Mouse (Mus musculus): ENCODE measurements around the gene Pecam1. TPM values are rescaled to one million over a fixed set of nuclear protein-coding genes. Genes with fewer than 3 reads are reported as not detected.

Gene Pecam1
- total and polyA plus RNA-seq, 3 experiments = 18.4 to 22.3 (median 19.2) TPM

- dilution Hi-C loops (cut with MboI; ENCODE audit: extremely low pct_ligation_motif_present, extremely low pct_unique_long_range_greater_than_20kb, low sequenced_read_pairs) = no loop called here
- H3K9me3 ChIP-seq (replicated peaks; ENCODE audit: low read length) = peaks cover 5% of the 10 kb centered on the region
- H3K4me2 ChIP-seq (ENCODE audit: insufficient read depth, low read depth, poor library complexity, severe bottlenecking) = no peak overlapping the region
- H3K36me3 ChIP-seq (replicated peaks in 1 of 2; ENCODE audit: control insufficient read depth in 1 of 2, insufficient read depth in 1 of 2, low read length in 1 of 2) = no peaks in the 10 kb centered on the region
- DNase-seq (ENCODE audit: extremely low read depth) = no peak
- no peaks in the 10 kb centered on the region for H3K79me2 ChIP-seq (replicated peaks; ENCODE audit: control insufficient read depth, extremely low read depth, insufficient read depth, poor library complexity, severe bottlenecking)
- no peak overlapping the region for H3K4me3 ChIP-seq (replicated peaks in 1 of 3; ENCODE audit: low read depth in 2 of 3, low read length in 2 of 3, poor library complexity in 1 of 3)
- H3K9ac ChIP-seq (ENCODE audit: insufficient read depth, low read depth) = no peak overlapping the region
- in situ Hi-C loops (cut with MboI; ENCODE audit: low pct_ligation_motif_present, low pct_unique_long_range_greater_than_20kb, low sequenced_read_pairs) = loop anchor here (10.0 to 25.0 kb wide), 2 partner anchors 113 to 321 kb away; partner anchors contain the start of genes Milr1 and Pecam1
- H3K4me1 ChIP-seq (ENCODE audit: control insufficient read depth in 1 of 2, insufficient read depth in 2 of 2) = no peaks in the 10 kb centered on the region
- no peak for TF ChIP-seq CHD1 (IDR thresholded peaks at IDR 0.05; ENCODE audit: low read depth, low read length)
- no peak overlapping the region for H3K27ac ChIP-seq (ENCODE audit: insufficient read depth, low read depth)
- H3K27me3 ChIP-seq (replicated peaks) = peaks cover 2% of the 10 kb centered on the region
Measured at GRCm38 (mm10) chr11:106641580-106641979, 108.8 kb downstream of the Pecam1 start.

DNA sequence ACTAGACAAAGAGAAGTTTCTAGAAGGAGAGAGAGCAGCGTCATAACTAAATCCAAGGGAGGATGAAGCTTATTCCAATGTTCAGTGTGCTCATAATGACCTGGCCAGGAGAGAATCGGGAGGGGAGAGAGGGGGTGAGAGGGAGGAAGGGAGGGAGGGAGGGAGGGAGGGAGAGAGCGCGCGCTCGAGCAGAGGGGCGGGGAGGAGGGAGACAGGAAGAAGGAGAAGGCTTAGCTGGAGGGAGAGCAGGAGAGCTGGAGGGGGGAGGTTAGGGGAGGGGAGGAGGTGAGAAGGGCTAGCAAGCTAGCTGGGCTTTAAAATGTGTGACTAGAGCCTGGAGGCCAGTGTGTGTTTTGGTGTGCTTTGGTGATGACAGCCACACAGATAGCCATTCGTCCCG is 110.4 kb downstream of the Pecam1 start:
- H3K9me3 ChIP-seq (replicated peaks; ENCODE audit: low read length) = peaks cover 5% of the 10 kb centered on the region
- no peak overlapping the region for H3K27ac ChIP-seq (ENCODE audit: insufficient read depth, low read depth)
- no peaks in the 10 kb centered on the region for H3K4me1 ChIP-seq (ENCODE audit: control insufficient read depth in 1 of 2, insufficient read depth in 2 of 2)
- H3K27me3 ChIP-seq (replicated peaks) = peaks cover 2% of the 10 kb centered on the region
- H3K4me3 ChIP-seq (replicated peaks in 1 of 3; ENCODE audit: low read depth in 2 of 3, low read length in 2 of 3, poor library complexity in 1 of 3) = no peak overlapping the region
- no peak overlapping the region for H3K9ac ChIP-seq (ENCODE audit: insufficient read depth, low read depth)
- TF ChIP-seq ZC3H11A (IDR thresholded peaks at IDR 0.05; ENCODE audit: low read depth, low read length) = no peak
- no peak for TF ChIP-seq MAX (IDR thresholded peaks at IDR 0.05; ENCODE audit: low read length)
- TF ChIP-seq CHD1 (IDR thresholded peaks at IDR 0.05; ENCODE audit: low read depth, low read length) = no peak
- TF ChIP-seq EP300 (IDR thresholded peaks at IDR 0.05; ENCODE audit: low read length) = no peak
- TF ChIP-seq JUN (IDR thresholded peaks at IDR 0.05; ENCODE audit: insufficient read depth, low read depth, low read length) = no peak
- no peak for TF ChIP-seq MEF2A (IDR thresholded peaks at IDR 0.05; ENCODE audit: borderline replicate concordance, low read depth, low read length)
- no peak for TF ChIP-seq UBTF (IDR thresholded peaks at IDR 0.05; ENCODE audit: low read depth, low read length)
- TF ChIP-seq RAD21 (IDR thresholded peaks at IDR 0.05; ENCODE audit: low read depth, low read length) = no peak
- no peak for TF ChIP-seq ETS1 (conservative IDR thresholded peaks at IDR 0.05; ENCODE audit: low read depth, low read length)
- no peak for TF ChIP-seq GABPA (IDR thresholded peaks at IDR 0.05; ENCODE audit: insufficient replicate concordance, low read depth, low read length)
- TF ChIP-seq RCOR1 (conservative IDR thresholded peaks at IDR 0.05; ENCODE audit: low read depth, low read length) = no peak
- in situ Hi-C loops (cut with MboI; ENCODE audit: low pct_ligation_motif_present, low pct_unique_long_range_greater_than_20kb, low sequenced_read_pairs) (loop anchor here (10.0 to 25.0 kb wide), 2 partner anchors 115 to 322 kb away; partner anchors contain the start of genes Milr1 and Pecam1), dilution Hi-C loops (cut with MboI; ENCODE audit: extremely low pct_ligation_motif_present, extremely low pct_unique_long_range_greater_than_20kb, low sequenced_read_pairs) (no loop called here)
- no peak overlapping the region for H3K4me2 ChIP-seq (ENCODE audit: insufficient read depth, low read depth, poor library complexity, severe bottlenecking)
- no peaks in the 10 kb centered on the region for H3K79me2 ChIP-seq (replicated peaks; ENCODE audit: control insufficient read depth, extremely low read depth, insufficient read depth, poor library complexity, severe bottlenecking)
- no peak for DNase-seq (ENCODE audit: extremely low read depth)
- H3K36me3 ChIP-seq (replicated peaks in 1 of 2; ENCODE audit: control insufficient read depth in 1 of 2, insufficient read depth in 1 of 2, low read length in 1 of 2) = no peaks in the 10 kb centered on the region

GRCm38 (mm10) chr11:106639356-106639692 is 111.1 kb downstream of the Pecam1 start:
- Histone ChIP-seq H3K27ac (ENCODE audit: insufficient read depth, low read depth) (no peak overlapping the region), H3K9ac (ENCODE audit: insufficient read depth, low read depth) (no peak overlapping the region), H3K4me1 (ENCODE audit: control insufficient read depth in 1 of 2, insufficient read depth in 2 of 2) (no peaks in the 10 kb centered on the region), H3K9me3 (replicated peaks; ENCODE audit: low read length) (peaks cover 5% of the 10 kb centered on the region), H3K27me3 (replicated peaks) (peaks cover 2% of the 10 kb centered on the region), H3K4me3 (replicated peaks in 1 of 3; ENCODE audit: low read depth in 2 of 3, low read length in 2 of 3, poor library complexity in 1 of 3) (no peak overlapping the region), H3K4me2 (ENCODE audit: insufficient read depth, low read depth, poor library complexity, severe bottlenecking) (no peak overlapping the region), H3K36me3 (replicated peaks in 1 of 2; ENCODE audit: control insufficient read depth in 1 of 2, insufficient read depth in 1 of 2, low read length in 1 of 2) (no peaks in the 10 kb centered on the region), H3K79me2 (replicated peaks; ENCODE audit: control insufficient read depth, extremely low read depth, insufficient read depth, poor library complexity, severe bottlenecking) (no peaks in the 10 kb centered on the region)
- DNase-seq (ENCODE audit: extremely low read depth) = no peak
- dilution Hi-C loops (cut with MboI; ENCODE audit: extremely low pct_ligation_motif_present, extremely low pct_unique_long_range_greater_than_20kb, low sequenced_read_pairs) = no loop called here
- in situ Hi-C loops (cut with MboI; ENCODE audit: low pct_ligation_motif_present, low pct_unique_long_range_greater_than_20kb, low sequenced_read_pairs) = loop anchor here (25.0 kb wide), 1 partner anchor 323 kb away; no protein-coding TSS in a partner anchor
- TF ChIP-seq SIN3A (IDR thresholded peaks at IDR 0.05; ENCODE audit: low read length) = no peak
- TF ChIP-seq USF1 (IDR thresholded peaks at IDR 0.05; ENCODE audit: low read depth, low read length) = no peak
- TF ChIP-seq SMC3 (IDR thresholded peaks at IDR 0.05; ENCODE audit: low read depth, low read length) = no peak
- no peak for TF ChIP-seq PAX5 (IDR thresholded peaks at IDR 0.05; ENCODE audit: low read length)
- TF ChIP-seq CHD2 (IDR thresholded peaks at IDR 0.05; ENCODE audit: low read length) = no peak
- TF ChIP-seq TCF12 (IDR thresholded peaks at IDR 0.05; ENCODE audit: low read depth, low read length) = no peak
- TF ChIP-seq KAT2A (IDR thresholded peaks at IDR 0.05; ENCODE audit: insufficient replicate concordance, low read length) = no peak
- TF ChIP-seq BHLHE40 (IDR thresholded peaks at IDR 0.05; ENCODE audit: low read depth, low read length) = no peak
- TF ChIP-seq UBTF (IDR thresholded peaks at IDR 0.05; ENCODE audit: low read depth, low read length) = no peak
- TF ChIP-seq RAD21 (IDR thresholded peaks at IDR 0.05; ENCODE audit: low read depth, low read length) = no peak
- TF ChIP-seq IRF4 (IDR thresholded peaks at IDR 0.05; ENCODE audit: low read depth, low read length) = no peak
- TF ChIP-seq MAFK (IDR thresholded peaks at IDR 0.05; ENCODE audit: insufficient replicate concordance, low read length) = no peak
- TF ChIP-seq TBP (conservative IDR thresholded peaks at IDR 0.05; ENCODE audit: low read depth, low read length) = no peak
- no peak for TF ChIP-seq RCOR1 (conservative IDR thresholded peaks at IDR 0.05; ENCODE audit: low read depth, low read length)
- no peak for TF ChIP-seq E2F4 (IDR thresholded peaks at IDR 0.05; ENCODE audit: insufficient replicate concordance, low read depth, low read length)
- TF ChIP-seq ZC3H11A (IDR thresholded peaks at IDR 0.05; ENCODE audit: low read depth, low read length) = no peak
- no peak for TF ChIP-seq MYC (IDR thresholded peaks at IDR 0.05; ENCODE audit: low read depth, low read length)
- no peak for TF ChIP-seq ZMIZ1 (IDR thresholded peaks at IDR 0.05; ENCODE audit: low read depth, low read length)

Measured in CH12.LX (cell line).